Mouse (Mus musculus): ENCODE measurements around the gene Rassf8.

Rassf8 gene

DNA sequence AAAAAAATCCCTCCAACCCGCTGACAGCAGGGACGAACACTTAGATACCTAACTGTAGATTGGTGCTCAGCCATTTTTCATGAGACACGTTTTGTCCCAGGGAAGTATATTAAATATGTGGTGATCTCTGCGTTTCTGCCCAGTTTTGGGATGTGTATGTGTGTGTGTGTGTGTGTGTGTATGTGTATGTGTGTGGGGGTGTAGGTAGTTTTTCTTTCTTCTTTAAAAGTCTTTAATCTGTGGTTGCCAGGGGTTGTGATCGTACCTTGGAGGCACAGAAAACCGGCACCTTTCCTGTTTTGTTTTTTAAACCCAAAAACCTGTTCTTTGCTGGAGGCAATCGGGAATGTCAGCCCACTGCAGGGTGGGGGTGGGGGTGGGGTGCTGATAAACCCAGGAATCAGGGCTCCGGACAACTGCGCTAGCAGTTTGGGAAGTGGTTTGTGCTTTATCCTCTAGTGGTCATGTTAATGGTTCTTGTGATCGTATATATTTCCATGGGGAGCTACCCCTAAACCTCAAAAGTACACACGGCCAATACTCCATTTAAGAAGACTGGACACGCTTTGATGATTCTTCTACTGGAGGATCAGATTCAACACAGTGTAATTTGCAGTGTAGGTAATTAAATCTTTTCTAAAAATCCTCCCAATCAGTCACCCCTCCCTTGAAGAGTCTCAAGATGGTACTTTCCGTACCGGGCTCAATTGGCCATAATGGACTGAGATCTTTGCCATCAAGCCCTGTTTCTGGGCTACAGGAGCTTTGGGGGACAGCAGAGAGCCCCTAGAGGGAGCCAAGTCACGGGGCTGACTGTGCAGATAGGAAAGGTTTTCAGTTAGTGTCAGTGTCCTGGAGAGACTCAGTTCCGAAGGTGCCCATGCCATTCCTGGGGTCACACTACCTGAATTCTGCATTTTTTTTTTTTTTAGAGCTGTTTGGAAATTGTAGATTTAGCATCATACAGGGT, 1.4 kb downstream of the Rassf8 start:
- no peak for DNase-seq (ENCODE audit: low spot score in 2 of 2)

DNA sequence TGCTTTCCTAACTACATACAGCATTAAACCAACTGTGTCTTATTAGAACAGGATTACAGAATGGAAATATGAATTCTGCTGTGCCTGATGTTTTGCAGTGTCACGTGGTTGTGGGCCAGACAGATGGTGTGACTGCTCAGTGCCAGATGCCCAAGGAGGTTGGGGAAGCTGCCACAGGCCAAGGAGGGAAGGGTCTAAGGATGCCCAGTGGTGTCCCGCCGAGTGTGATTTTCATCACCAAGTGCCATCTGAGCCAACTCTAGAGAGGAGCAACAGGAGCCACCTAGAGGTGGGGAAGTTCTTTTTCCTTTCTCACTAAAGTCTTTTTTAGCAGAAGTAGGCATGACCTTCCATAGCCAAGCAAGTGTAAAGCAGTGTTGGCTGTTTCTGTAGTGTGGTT, 3.8 kb downstream of the Rassf8 start:
- DNase-seq (ENCODE audit: low spot score in 2 of 2): no peak

DNA sequence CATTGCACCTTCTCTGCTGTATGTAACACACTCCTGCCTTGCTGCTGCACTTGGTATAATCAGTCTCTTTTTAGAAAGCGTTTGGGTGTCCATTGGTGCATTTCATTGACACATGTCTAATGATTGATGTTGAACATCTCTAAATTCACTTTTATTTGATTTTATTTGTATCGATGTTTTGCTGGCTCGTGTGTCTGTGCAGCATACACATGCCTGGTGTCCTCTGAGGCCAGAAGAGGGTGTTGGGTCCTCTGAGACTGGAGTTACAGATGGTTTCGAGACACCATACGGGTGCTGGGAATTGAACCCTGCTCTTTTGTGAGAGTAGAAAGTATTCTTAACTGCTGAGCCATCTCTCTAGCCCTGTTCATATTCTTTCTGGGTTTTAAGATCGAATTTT, 6.7 kb downstream of the Rassf8 start:
- DNase-seq (ENCODE audit: low spot score in 2 of 2): no peak

DNA sequence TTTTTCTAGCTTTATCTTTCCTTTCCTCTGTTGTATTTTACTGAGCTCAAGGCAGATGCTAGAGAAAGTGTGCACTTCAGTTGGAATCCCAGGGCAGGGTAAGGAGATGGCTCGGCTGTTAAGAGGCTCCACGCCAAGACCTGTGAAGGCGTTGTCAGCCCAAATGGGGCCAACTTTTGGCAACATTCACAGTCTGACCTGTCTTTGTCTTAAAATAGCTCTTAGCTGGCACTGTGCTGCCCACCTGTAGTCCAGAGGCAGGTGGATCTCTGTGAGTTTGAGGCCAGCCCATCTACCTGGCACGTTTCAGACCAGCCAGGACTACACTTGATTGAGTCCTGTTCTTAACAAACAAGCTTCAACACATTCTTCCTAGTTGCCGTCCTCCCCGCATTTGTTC, 7.9 kb downstream of the Rassf8 start:
- DNase-seq (ENCODE audit: low spot score in 2 of 2): no peak

DNA sequence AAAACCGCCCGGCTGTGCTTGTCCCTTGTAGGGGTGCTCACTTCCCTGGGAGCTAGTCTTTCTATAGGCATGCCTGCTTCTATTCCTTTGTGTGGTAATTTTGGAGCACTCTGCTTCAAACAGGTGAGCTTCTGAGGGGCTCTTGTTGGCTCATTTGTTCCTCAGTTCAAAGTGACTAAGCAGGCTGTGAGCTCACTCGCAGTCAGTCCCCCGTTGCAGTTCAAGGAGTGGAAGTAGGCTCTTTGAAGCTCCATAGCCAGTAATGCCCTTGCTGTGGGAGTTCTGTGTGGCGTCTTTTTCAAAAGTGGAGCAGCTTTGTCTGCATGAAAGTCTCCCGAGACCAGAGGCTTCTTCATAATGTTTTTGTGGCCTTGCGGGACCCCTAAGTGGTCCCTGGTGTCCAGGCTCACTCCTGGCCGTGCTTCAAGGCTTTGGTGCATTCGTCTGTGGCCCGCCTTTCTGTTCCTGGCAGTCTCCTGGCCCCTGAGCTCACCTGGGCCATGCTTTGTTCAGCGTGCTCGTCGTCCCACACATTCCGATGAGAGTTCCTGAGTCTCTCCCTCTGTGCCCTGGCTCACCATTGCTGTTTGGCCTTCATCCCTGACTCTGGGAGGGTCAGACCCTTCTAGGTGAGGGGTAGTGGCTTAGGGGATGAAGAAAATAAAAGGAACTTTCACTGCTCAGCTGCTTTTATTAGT, 9.5 kb downstream of the Rassf8 start:
- DNase-seq (ENCODE audit: low spot score in 2 of 2): no peak

DNA sequence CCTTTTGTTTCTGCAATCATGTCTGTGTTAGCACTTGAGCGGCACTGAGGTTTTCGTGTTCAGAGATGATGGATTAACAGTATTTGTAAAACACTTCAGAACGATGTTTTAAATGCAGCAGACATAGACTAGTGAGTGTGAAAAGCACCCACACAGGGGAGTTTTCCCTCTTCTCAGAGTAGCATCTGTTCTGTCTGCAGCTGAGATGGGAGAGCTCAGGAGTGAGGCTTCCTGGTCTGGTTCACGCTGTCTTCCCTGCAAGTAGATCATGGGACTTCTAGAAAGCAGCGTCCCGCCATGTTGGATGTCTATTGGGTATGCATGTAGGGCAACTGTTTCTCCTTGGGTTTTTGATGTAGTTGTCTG, 10.1 kb downstream of the Rassf8 start:
- DNase-seq (ENCODE audit: low spot score in 2 of 2): no peak

DNA sequence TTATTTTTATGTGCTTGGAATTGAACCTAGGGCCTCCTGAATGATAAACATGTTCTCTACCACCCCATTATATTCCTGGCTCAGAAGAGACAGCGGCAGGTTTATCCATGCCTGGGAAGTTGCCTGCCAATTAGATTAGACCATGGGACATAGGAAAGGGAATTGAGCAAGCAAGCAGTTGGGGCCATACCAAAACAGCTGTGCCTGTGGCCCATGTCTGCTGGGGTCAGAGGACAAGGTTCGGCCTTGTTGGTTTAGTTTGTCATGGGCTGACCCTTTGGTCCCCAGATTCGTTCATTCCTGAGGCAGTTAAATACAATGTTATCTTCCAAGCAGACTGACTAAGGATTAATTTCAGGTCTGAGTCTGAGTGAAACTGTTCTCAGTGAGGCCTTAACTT, 10.8 kb downstream of the Rassf8 start:
- no peak for DNase-seq (ENCODE audit: low spot score in 2 of 2)

DNA sequence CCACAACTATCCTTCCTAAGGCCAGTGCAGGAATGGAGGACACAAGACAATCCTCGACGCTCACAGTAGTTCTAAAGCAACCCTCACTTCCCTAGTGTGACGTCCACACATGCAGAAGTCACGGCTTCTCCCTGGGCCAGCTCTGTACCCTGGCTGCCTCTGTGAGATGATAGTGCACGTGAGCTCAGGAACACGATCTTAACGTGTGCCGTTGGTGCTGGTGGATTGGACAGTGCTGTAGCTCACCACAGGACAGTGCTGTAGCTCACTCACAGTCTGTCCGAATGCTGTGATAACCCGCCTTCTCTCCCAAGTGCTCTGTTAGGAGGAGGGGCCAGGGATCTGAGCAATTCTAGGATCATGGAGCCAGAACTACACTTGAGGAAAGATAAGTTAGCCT, 12.1 kb downstream of the Rassf8 start:
- DNase-seq (ENCODE audit: low spot score in 2 of 2): no peak

DNA sequence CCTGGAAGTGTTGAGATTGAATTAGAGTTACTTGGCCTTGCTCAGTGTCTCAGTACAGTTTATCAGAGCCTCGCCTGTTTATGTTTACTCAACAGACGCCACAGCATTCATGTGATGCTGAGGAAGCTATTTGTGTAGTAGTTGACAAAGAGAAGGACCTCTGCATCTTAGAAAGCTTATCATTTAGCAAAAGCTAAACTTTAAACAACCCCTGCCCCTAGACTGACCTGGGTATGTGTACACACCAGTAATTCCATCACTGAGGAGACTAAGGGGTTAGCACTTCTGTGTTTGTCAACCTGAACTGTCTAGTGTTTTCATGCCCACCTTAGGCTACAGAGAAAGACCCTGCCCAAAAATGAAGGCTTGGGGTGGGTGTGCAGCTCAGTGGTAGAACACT, 12.9 kb downstream of the Rassf8 start:
- no peak for DNase-seq (ENCODE audit: low spot score in 2 of 2)

DNA sequence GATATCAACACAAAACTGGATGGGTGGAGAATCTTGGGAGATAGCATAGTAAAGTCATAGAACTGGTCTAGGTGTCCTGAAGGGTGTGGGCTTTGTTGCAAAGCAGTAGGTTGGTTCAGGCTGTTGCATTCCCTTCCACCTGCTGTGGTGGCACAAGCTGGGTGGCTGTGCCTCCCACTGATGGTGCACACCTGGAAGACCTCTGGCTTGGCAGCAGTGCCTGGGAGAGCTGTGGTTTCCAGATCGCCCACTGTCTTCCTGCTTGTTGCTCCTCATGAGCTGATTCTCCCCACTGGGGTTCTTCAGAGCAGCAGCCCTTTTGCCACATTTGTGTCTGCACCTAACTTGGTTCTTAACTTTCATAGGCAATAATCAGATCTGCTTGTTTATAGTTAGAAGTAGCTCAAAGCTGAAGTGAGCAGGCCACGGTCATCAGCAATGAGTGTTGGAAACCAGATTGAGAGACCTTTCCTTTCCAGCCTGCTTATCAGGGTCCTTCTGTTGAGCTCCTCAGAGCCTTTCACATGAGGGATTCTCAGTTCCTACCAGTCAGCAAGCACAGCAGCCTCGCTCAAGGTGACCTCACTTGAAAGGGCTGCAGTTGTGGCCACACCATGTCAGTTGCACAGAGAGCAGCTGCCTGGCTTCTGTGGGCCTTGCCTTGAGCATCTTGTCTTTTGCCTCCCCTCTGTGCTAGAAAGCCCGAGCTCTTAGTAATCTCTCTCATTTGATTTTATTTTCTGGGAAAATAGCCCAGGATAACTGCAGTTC, 13.9 kb downstream of the Rassf8 start:
- no peak for DNase-seq (ENCODE audit: low spot score in 2 of 2)

DNA sequence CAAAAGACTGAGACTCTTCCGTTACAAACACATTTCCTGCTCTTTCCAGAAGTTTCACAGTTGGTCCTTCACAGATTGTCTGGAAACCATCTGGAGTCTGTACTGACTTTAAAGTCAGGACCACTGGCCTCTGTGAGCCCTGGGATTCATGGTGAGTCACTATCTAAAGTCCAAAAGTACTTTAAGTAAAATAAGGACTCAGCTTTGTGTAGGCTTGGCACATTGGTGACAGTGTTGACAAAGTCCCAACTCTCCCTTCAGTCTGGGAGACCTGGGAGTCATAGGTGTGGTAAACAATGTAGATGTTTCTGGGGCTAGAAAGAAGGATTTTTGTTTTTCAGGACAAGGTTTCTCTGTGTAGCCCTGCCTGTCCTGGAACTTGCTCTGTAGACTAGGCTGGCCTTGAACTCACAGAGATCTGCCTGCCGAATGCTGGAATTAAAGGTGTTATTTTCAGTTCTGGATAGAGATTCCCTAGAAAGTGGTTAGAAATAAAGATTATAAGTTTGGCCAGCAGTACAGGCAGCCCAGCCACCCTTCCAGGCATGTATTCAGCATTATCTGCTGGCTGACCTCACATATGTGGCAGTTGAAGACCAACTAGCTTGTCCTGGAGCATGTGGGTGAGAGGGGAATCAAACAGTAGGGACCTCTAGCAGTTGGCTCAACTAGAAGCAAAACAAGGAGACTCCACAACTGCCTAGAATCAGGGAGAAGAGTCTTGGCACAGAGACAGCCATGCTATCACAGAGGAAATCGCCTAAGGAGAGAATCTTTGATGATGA, 14.8 kb downstream of the Rassf8 start:
- no peak for DNase-seq (ENCODE audit: low spot score in 2 of 2)

DNA sequence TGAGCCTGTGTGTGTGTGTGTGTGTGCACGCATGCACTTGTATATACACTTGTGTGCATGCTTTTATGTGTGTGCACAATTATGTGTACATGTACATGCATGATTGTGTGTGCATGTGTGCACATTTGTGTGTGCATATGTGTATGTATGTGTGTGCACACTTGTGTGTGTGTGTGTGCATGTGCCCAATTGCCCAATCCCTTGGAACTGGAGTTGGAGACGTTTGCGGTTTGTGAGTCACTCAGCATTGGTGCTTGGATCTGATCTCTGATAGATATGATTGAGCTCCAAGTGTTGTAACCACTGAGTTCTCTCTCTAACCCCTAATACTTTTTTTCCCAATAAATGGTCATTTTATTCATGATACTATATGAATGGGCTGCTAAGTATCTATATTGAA, 15.5 kb downstream of the Rassf8 start:
- DNase-seq (ENCODE audit: low spot score in 2 of 2): no peak

DNA sequence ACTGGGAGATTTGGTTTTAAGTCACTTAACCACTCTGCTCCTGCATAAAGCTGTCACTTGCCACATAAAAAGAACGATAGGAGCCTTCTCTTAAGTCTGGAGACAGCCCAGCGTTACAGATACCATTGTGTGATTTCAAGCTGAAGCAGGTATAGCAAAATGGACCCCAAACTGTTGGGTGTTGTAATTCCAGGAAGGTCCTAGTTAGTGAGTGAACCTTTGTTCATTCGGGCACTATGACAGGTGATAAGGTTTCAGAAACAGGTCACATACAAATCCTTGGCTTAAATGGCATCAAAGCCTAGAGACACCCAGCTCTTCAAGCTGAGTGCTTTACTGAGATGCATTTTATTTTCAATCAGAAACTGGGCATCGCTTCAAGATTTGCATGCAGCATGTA, 16.5 kb downstream of the Rassf8 start:
- no peak for DNase-seq (ENCODE audit: low spot score in 2 of 2)

DNA sequence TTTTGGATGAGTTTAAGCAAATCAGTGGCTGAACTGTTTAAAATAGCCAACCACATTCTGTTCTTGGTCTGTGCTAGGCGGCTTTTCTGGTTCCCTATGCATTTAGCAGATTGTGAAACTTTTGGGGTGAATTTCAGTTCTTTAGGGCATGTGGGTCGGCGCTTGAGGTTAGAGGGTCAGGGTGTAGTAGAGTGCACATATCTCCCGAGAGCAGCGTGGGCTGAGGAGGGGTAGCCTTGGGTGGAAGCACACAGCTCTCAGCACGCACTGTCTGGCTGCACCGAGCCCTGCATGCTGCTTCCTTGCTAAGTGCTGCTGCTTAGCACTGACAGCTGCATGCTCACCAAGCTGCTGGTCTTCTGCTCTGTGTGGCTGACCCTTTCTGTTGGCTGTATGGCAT, 18.5 kb downstream of the Rassf8 start:
- no peak for DNase-seq (ENCODE audit: low spot score in 2 of 2)

DNA sequence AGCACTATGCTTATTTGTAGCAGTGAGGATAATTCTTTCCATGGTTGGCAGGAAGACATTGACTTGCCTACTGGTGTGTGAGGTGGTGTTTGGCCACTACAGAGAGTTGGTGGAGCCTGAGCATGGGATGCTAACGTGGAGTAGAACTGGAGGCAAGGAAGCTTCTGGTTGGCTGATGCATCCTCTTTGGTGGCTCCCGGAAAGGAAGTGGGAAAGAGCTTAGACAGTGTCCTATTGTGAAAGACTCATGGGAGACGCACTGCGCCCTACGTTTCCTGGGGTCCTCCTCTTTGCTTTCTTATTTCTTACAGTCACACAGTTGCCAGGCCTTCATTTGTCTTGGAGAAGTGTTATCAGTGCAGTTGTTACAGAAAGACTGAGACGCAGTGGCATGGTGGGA, 20.4 kb downstream of the Rassf8 start:
- DNase-seq (ENCODE audit: low spot score in 2 of 2): no peak

DNA sequence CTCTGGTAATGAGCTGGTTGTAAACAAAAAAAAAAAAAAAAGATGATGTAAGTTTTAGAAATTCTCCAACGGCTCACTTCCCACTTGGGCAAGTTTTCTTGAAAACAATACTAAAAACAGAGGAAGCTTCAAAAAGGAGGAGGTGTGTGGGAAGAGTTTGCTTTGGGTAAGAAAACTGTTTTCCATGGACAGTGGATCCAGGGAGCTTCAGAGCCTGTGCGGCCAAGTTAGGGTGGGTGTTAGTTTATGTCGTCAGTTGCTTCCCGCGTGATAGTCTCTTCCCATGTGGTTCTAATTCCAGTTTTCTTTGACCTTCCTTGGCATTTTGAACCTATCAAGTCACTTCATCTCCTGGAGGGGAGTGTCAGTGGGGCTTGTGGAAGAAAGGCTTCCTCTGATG, 21.1 kb downstream of the Rassf8 start:
- no peak for DNase-seq (ENCODE audit: low spot score in 2 of 2)

DNA sequence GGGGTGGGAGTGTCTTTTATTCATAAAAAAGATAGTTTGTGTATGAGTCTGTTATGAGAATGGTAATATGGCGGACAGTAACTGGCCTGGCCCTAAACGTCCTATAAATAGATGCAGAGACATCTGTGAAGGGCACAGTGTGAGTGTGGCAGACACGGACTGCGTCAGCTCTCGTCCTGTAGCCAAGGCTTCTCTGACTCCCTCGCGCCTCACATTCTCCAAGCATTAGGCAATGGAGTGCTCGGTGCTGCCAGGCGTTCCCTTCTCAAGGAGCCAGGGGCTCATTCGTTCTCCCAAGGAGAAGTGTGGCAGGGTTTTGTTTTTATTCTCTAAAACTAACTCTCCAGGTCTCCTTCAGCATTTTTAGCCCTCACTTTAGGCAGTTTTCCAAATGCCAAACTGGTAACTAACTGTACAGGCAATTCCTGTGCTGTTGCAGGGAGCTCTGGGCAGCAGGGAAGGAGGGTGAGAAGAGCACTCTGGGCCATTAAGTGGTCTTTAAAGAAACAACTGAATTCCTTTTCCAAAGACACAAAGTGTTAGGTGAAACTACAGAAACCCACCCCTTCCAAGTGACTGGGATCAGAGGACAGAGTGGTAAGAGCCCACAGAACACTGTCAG, 22.2 kb downstream of the Rassf8 start:
- peak in 1 of 2 experiments; percentile 54 for DNase-seq (ENCODE audit: low spot score in 2 of 2)

DNA sequence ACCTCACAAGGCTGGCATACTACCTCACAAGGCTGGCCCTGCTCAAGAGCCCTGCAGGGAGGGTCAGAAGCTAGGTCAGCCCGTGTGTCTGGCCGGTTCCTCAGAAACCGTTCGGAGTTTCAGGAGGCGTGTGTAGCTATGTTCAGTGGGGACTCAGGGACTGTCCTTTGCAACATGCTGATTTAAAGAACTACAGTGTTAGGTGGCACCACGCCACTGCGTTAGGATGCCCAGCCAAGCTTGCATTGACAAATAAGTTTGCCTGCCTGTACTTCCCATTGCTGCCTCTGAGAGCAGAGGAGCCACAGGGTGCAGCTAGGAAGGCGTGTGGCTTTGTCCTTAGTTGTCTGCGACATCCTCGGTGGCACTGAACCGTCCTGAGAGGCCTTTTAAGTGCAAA, 23.3 kb downstream of the Rassf8 start:
- DNase-seq (ENCODE audit: low spot score in 2 of 2): no peak

DNA sequence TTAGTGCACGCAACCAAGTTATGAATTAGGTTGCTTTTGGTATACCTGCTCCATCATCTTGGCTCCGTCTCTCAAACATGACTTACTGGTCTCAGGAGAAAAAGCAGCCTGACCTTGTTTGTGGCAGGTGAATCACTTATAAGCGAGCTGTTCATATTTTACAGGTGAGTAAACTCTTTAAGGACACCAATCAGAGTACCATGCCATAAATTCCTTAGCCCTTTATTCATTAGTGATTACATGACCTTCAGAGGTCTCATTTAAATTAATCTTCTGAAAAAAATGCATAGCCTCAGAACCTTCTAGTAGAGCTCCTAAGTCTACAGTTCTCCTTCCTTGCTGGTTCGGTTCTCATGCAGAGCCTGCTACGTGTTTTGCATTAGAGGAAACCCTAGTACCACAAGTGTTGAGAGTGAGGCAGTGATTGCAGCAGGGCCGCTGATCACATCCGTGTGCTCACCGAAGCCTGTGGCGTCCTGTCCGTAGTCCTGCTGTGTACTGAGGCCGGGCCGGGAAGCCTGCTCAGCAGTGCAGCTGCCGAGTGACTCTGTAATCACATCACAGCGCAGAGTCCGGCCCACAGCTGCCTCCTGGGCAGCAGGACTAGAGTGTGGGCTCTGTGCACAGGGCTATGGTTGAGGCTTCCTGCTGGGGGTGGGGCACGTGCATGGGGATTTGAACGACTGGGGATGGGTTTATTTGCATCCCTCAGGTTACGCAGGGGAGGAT, 23.9 kb downstream of the Rassf8 start:
- no peak for DNase-seq (ENCODE audit: low spot score in 2 of 2)

DNA sequence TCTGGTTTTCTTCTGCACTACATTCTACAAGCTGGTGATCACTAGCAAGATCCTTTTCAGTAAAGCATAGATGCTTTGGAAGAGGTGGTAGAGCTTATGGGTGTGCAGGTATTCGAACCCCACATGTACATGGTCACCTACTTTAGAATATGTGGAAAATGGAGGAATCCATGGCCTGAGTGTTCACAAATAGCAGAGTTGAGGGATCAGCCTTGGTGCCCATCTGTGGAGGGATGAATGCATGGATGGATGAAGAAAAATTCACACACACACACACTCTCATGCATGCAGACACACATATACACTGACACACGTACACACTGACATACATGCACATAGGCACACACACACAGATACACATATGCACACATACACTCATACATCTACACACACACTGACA, 27.9 kb downstream of the Rassf8 start:
- no peak for DNase-seq (ENCODE audit: low spot score in 2 of 2)

DNA sequence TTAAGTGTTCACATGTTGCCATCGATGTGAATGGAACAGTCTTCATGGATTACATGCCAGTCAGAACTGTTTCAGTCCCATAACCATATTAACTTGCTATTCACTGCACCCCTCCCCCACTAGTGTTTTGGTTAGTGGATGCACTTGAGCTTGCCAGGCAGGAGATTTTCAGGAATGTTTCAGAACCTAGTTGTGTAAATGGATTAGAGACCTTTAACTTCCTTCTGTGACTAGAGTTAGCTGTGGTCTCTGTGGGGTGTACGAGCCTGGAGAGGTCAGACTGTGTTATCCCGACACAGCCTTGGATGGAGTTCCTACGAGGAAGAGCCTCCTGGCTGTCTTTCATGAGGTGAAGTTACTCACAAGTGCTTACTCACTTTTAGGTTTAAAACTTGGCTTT, 29.7 kb downstream of the Rassf8 start:
- DNase-seq (ENCODE audit: low spot score in 2 of 2): no peak

Data from urinary bladder, adult 18-20 months (tissue).